Mouse (Mus musculus): ENCODE results near the gene Hsp90aa1.
A peak's percentile ranks its signal among the peaks of the same experiment; 100 is the strongest.
"Not testable (repeated sequence)": the region's sequence is repeated elsewhere in the genome, so short reads cannot be mapped to it uniquely, and the experiment has no call there.

The Hsp90aa1 gene

DNA sequence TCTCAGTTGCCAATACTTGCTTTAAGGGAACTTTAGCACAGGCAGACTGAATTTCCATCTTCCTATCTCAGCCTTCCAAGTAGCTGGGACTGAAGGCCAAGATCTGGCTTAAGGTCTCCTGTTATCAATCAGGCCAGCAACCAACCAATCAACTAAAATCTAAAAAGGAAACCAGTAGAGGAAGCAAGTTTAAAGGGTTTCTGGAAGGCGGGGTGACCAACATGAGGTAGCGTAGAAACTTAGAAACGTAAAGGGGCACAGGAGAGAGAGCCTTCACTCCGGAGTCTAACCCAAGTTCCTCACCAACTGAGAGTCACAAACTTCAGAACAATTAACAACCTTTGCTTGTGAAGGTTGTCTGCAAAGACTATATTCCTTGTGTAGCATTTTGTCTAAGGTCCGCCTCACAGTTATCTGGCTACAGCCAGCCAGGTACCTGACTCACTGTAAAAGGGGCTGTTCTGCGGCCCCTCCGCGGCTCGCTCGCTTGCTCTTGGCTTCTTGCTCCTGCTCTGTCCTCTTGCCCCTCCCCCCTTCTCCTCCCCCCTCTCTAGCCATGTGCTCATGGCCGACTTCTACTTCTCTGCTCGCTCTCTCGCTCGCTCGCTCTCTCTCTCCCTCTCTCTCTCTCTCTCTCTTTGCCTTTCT lies 3.9 kb downstream of the Hsp90aa1 start:
- DNase-seq (ENCODE audit: inconsistent ontology term), result no peak

DNA sequence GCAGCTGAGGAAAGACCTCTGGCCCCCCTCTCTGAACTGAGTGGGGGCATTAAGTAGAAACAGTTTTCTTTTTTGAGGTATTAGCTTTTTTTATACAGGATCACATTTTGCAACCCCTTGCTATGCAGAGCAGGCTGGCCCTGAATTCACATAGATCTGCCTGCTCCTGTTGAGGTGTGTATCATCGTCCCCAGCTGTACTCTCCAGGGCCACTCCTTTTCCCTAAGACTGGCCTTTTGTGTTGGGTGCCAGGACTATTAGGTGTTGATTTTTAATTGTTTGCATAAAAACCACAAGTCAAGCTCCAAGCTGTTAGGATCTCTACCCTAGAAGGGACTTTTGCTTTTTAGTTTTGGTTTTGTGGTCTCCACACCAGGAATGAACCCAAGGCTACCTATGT lies 4.4 kb downstream of the Hsp90aa1 start:
- DNase-seq (ENCODE audit: inconsistent ontology term), result no peak

- DNase-seq (ENCODE audit: inconsistent ontology term), result no peak
These were observed 5.1 kb downstream of the Hsp90aa1 start for GRCm38 (mm10) chr12:110697457-110697856.

GRCm38 (mm10) chr12:110696975-110697400 lies 5.5 kb downstream of the Hsp90aa1 start:
- no peak for DNase-seq (ENCODE audit: inconsistent ontology term)

DNA sequence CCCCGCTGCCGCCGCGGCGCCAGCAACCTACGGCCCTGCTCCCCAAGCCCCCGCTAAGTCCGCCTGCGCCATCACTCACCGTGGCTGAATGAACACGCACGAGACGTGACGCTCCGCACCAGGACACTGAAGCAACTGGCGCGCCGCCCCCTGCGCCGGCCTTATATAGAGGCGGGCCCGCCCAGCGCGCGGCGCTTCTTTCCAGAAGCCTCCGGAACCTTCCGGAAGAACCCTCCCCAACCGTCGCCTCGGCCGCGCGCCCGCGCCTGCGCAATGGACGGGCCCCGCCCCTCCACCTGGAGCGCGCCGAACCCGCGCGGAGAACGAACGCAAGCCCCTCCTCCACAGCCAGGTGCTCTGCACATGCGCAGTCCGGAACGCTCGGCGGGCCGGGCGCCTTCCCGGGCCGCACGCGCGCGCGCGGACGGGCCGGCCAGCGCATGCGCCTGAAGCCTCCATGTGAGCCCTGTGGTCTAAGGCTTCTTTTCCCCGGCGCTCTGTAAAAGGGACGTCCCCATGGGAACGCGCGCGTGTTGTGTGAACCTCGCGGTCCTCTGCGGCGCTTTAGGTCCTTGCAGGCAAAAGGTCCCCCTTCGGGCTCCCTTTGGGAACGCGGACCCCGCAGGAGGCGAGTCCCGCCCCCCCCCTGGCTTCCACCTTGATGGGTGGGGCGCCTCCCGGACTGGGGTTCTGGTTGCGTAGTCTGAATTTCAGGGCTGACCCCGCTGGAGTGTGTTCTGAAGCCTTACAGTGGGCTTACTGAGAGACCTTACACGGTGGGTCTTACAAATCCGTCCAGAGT lies 6.2 kb downstream of the Hsp90aa1 start:
- DNase-seq (ENCODE audit: inconsistent ontology term), result peak; percentile 99

GRCm38 (mm10) chr12:110695676-110696171 lies 6.8 kb downstream of the Hsp90aa1 start:
- peak; percentile 76 for DNase-seq (ENCODE audit: inconsistent ontology term)

DNA sequence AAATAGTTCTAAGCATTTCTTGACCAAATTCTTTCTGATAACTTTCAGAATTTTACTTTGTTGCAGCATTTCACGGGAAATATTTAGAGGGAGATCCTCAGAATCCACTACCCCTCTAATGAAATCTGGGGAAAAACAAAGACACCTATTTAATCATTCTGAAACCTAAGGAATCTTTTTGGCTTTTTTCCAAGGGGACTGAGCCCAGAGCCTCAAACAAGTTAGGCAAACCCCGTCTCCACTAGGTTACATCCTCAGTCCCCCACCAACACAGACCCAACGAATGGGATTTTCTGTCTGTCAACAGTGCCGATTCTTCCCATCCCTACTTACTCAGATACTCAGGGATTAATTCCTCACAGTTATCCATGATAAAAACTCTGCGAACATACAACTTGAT lies 9.2 kb downstream of the Hsp90aa1 start:
- not testable (repeated sequence) for DNase-seq (ENCODE audit: inconsistent ontology term)

DNA sequence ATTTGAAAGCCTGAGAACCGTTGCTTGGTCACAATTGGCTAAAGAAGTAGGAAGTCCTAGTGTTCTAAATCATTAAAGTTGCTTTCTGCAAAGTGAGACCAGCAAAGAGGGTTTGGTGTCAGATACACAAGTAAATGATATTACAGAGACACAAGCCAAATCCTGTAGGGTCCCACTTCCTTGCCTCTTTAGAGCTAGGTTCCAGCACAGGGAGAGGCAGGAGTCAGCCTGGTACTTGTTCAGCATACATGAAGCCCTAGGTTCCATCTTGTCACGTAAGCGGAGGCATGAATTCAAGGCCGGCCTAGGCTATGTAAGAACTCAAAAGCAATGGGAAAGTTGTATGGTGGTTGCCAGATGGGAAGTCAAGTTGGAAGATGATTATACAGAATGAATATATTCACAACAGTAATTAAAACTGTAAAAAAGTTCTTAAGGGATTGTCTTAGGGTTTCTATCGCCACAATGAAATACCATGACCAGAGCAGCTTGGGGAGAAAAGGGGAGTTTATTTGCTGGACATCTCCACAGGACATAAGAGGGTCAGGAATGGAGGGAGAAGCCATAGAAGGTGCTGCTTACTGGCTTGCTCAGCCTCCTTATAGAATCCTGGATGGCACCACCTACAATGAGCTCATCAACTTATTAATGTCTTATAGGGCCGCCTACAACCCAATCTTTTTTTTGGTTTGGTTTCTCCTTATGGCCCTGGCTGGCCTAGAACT lies 12.4 kb downstream of the Hsp90aa1 start:
- DNase-seq (ENCODE audit: inconsistent ontology term), result no peak

- not testable (repeated sequence) for DNase-seq (ENCODE audit: inconsistent ontology term)
These were observed 13.6 kb downstream of the Hsp90aa1 start for GRCm38 (mm10) chr12:110688921-110689320.

DNA sequence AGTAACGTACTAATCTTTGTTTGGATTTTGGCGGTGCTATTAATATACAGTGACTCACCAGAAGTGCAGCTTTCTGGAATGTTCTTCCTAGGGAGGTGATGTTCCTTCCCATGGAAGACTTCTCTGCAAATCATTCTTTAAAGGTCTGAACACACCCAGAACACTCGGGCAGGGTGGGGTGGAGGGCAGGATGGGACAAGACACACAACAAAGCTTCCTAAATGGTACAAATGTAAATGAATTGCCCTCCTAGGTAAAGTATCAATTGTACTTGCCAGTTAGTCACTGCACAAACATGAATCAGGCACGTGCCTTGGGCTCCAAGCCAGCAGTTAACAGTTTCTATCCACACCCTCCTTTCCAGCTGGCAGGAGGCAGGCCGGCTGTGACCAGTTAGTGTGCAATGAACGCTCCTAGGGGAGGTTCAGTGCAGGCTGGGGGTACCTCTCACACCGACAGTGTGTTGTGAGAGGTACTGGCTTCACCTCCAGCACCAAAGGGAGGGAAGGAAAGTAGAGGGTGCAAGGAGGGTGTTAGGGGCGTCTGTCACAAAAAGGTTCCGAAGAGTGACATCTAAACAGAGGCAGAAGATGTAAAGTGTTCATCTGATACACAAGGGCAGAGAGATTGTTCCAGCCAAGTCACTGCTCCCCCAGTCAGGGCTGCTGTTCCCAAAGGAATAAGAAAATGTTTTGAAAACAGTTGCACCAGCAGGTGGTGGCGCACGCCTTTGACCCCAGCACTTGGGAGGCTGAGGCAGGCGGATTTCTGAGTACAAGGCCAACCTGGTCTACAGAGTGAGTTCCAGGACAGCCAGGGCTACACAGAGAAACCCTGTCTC lies 14.4 kb downstream of the Hsp90aa1 start:
- DNase-seq (ENCODE audit: inconsistent ontology term), result peak; percentile 81

GRCm38 (mm10) chr12:110683580-110683979 lies 18.9 kb downstream of the Hsp90aa1 start:
- no peak for DNase-seq (ENCODE audit: inconsistent ontology term)

DNA sequence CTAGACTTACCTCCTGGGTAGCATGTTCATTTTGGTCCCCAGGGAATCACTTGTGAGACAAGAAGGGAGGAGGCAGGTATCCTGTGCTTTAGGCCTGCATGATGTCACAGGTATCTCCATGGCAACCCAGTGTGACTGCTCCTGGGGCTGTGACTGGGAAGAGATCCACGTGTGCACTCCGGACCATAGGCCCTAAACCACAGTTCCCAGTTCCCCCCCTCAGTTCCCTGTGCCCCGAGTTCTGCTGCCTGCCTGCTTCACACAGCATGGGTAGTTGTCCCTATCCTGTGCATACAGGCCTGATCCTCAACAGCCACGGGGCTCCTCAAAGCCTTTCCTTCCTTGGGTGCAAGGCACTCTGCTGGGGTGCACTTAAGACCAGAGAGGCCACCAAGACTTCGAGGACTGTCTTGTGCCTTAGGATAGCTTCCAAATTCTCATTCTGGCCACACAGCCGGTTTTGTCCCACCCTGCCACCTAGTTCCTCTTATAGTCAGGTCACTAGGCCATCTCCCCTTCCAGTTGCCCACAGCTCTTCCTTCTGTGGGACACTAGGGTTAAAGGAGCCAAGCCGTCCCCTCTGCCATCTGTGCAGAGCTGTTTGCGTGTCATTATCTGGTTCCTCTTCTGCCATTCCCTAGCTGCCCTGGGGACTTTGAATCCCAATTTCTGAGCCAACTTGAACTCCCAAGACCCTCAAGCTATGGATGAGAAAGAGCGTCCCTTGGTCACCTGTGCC lies 19.8 kb downstream of the Hsp90aa1 start, which contains the start of gene 1700001K19Rik:
1700001K19Rik (minus strand) TSS at position 59 of the 739 bp plus-strand sequence.
- DNase-seq (ENCODE audit: inconsistent ontology term), result no peak

DNA sequence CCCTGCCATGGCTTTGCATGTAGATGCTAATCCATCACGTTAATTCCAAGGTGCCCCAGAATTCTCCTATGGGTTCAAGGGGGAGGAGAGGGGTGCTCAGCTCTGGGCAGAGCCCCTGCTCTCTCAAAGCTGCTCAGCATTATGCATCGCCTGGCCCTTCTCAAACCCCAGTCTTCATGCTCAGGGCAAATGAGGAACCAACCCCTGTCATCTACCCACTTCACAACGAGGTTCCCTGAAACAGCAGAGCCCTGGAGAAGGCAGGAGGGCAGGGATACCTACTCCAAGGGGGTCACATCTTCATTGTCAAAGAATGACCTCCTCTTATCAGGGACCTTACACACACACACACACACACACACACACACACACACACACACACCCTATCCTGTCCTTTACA lies 20.6 kb downstream of the Hsp90aa1 start:
- no peak for DNase-seq (ENCODE audit: inconsistent ontology term)

DNA sequence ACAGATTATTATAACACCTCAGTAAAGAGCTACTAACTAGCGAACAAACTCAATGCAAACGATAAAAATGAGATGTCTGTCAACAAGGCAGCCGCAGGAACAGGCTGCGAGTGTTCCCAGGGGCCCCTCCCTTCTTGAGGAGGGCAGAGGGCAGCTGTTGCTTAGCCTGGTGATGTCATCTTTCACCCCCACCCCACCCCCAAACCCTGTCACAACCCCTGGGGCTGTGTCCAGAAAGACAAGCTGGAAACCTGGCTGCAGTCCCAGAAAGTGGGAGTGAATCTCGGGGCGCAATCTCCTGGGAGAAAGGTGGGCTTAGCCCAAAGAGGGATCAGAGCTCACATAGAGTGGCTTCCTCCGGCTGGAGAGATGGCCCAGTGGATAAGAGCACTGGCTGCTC lies 21.3 kb downstream of the Hsp90aa1 start:
- peak; percentile 34 for DNase-seq (ENCODE audit: inconsistent ontology term)

DNA sequence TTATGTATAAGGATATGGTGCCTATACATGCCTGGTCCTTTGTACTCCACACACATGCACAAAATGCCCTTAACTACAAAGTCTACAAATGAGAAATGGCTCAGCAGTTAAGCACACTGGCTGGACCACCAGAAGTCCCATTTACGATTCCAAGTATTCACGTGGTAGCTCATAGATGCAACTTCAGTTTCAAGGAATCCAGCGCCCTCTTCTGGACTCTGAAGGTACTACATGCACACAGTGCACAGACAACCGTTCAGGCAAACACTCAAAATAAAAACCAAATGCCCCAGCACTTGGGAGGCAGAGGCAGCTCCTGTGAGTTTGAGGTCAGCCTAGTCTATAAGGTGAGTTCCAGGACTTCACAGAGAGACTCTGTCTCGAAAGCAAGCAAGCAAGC lies 28.3 kb downstream of the Hsp90aa1 start:
- DNase-seq (ENCODE audit: inconsistent ontology term), result no peak

- no peak for DNase-seq (ENCODE audit: inconsistent ontology term)
These were observed 35.0 kb downstream of the Hsp90aa1 start for GRCm38 (mm10) chr12:110667466-110668077.

DNA sequence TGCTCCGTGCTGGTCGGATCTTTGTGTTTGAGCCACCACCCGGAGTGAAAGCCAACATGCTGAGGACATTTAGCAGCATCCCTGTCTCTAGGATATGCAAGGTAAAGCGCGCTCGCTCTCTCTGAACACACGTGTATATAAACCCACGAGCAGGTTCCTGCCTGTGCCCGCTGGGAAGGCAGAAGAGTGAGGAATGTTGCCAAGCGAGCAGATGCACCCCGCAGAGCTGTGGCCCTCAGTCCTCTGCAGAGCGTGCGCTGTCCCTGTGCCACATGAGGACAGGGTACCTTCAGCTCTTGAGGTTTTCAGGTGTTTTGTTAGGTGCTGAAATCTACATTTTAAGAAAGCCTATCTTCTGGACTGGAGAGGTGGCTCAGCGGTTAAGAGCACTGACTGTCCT lies 40.8 kb downstream of the Hsp90aa1 start:
- DNase-seq (ENCODE audit: inconsistent ontology term), result no peak

GRCm38 (mm10) chr12:110651464-110651863 lies 51.1 kb downstream of the Hsp90aa1 start:
- no peak for DNase-seq (ENCODE audit: inconsistent ontology term)

DNA sequence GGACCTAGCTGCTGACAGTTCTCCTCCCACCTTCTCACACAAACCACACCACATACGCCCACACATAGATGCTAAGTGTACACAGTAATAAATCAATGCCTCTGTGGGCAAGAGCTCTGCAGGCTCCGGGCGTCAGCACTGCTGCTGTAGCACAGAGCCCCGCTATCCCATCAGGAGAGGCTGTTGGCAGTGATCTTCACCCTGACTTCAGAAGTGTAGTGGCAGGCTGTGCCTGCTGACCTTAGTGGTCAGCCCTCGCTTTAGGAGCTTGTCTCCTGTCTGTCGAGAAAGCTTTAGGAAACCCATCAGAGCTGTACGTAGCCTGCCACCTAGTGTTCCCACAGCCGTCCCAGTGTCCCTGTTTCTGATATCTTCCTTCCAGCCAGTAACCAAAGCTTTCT lies 52.3 kb downstream of the Hsp90aa1 start:
- DNase-seq (ENCODE audit: inconsistent ontology term), result no peak

All from Muller cell, postnatal 12 days (primary cell).